Mouse (Mus musculus): ENCODE measurements around the gene Grtp1.

The Grtp1 gene

GRCm38 (mm10) chr8:13122887-13123421 is 77.5 kb downstream of the Grtp1 start:
- in situ Hi-C loops (cut with MboI, MseI): no loop called here
